ENCODE assay signal across 33 mouse cellular contexts in the genomic region with DNA sequence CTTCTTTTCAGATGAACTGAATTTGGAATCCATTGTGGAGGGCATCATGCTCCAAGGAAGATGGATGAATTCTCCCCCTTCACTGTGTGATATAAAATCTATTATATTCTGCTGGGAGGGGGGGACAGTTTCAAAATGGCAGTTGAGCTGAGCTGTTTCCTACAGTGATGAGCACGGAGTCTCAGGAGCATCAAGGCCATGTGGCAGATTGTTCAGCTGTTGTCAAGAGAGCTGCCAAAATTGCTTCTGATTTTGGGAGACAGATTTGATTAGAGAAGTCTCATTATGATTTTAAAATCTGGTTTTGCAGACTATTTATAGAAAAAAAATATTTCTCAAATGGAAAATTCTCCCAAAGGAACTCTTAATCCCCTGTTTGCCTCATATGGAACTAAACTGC.
DNase-seq lines count a peak whose midpoint lies in the region; ATAC-seq and TF ChIP-seq lines count a peak whose summit lies in the region.
"Had no signal": no experiment of that assay in that cellular context is flagged by ENCODE, and none has a peak within 500 bp of the region (broad histone marks: within the 10 kb centered on the region; RNA-seq: fewer than 3 reads in every experiment).

No protein-coding gene starts in this region.

- no peak for ATAC-seq in forebrain, embryonic 15.5 days (replicated peaks)
- ATAC-seq in forebrain, postnatal 0 days, result peak; percentile 43; the same call in 1 of the 2 replicates
- ATAC-seq in frontal cortex, adult (ENCODE audit: low TSS enrichment), result no peak
- ATAC-seq in stomach, postnatal 0 days (ENCODE audit: low FRiP score, low TSS enrichment), result no peak
- ATAC-seq: hindbrain, postnatal 0 days; intestine, embryonic 15.5 days; midbrain, embryonic 15.5 days; Patski had no signal

- no peak for TF ChIP-seq CTCF in forebrain, postnatal 0 days (IDR thresholded peaks at IDR 0.05; ENCODE audit: low read depth)
- TF ChIP-seq CTCF in stomach, postnatal 0 days (IDR thresholded peaks at IDR 0.05; ENCODE audit: low read depth), result no peak

- H3K9ac ChIP-seq in forebrain, embryonic 15.5 days (replicated peaks), result no peak overlapping the region
- H3K9ac ChIP-seq in forebrain, postnatal 0 days, result no peak overlapping the region
- no peak overlapping the region for H3K9ac ChIP-seq in stomach, postnatal 0 days (ENCODE audit: low read length)
- H3K9ac ChIP-seq: hindbrain, embryonic 12.5 days; intestine, embryonic 15.5 days; limb, embryonic 12.5 days; liver, embryonic 15.5 days; lung, embryonic 15.5 days; midbrain, embryonic 15.5 days; neural tube, embryonic 15.5 days; stomach, embryonic 15.5 days had no signal

- H3K4me3 ChIP-seq in forebrain, embryonic 15.5 days, result no peak overlapping the region
- no peak overlapping the region for H3K4me3 ChIP-seq in forebrain, embryonic 10.5 days
- H3K4me3 ChIP-seq in forebrain, postnatal 0 days (ENCODE audit: low read depth, low read length), result no peak overlapping the region
- no peak overlapping the region for H3K4me3 ChIP-seq in stomach, postnatal 0 days (ENCODE audit: low read depth, low read length)
- H3K4me3 ChIP-seq: hindbrain, embryonic 12.5 days; intestine, embryonic 15.5 days; left cerebral cortex, adult 2 months; limb, embryonic 12.5 days; liver, embryonic 15.5 days; lung, embryonic 15.5 days; midbrain, embryonic 10.5 days; midbrain, embryonic 15.5 days; neural tube, embryonic 15.5 days; stomach, embryonic 15.5 days had no signal

- H3K36me3 ChIP-seq in forebrain, embryonic 15.5 days, result no peaks in the 10 kb centered on the region
- H3K36me3 ChIP-seq in forebrain, embryonic 10.5 days (replicated peaks), result no peaks in the 10 kb centered on the region
- no peaks in the 10 kb centered on the region for H3K36me3 ChIP-seq in forebrain, postnatal 0 days (ENCODE audit: insufficient read depth)
- no peaks in the 10 kb centered on the region for H3K36me3 ChIP-seq in stomach, postnatal 0 days (ENCODE audit: control insufficient read depth, insufficient read depth, low read length)
- H3K36me3 ChIP-seq: hindbrain, embryonic 12.5 days; intestine, embryonic 15.5 days; limb, embryonic 12.5 days; liver, embryonic 15.5 days; lung, embryonic 15.5 days; midbrain, embryonic 10.5 days; midbrain, embryonic 15.5 days; neural tube, embryonic 15.5 days; stomach, embryonic 15.5 days had no signal

- H3K27me3 ChIP-seq in forebrain, embryonic 15.5 days, result no peaks in the 10 kb centered on the region
- no peaks in the 10 kb centered on the region for H3K27me3 ChIP-seq in forebrain, embryonic 10.5 days (ENCODE audit: poor library complexity, severe bottlenecking)
- H3K27me3 ChIP-seq in forebrain, postnatal 0 days (ENCODE audit: insufficient read depth, low read length), result no peaks in the 10 kb centered on the region
- H3K27me3 ChIP-seq in stomach, postnatal 0 days (ENCODE audit: control insufficient read depth, insufficient read depth, low read length), result no peaks in the 10 kb centered on the region
- H3K27me3 ChIP-seq: hindbrain, embryonic 12.5 days; intestine, embryonic 15.5 days; limb, embryonic 12.5 days; liver, embryonic 15.5 days; lung, embryonic 15.5 days; midbrain, embryonic 15.5 days; neural tube, embryonic 15.5 days; stomach, embryonic 15.5 days had no signal

- H3K4me2 ChIP-seq in forebrain, embryonic 15.5 days (replicated peaks), result no peak overlapping the region
- H3K4me2 ChIP-seq in forebrain, postnatal 0 days (ENCODE audit: low read depth), result no peak overlapping the region
- H3K4me2 ChIP-seq in stomach, postnatal 0 days (replicated peaks; ENCODE audit: low read depth), result no peak overlapping the region
- H3K4me2 ChIP-seq: heart, embryonic 11.5 days; hindbrain, embryonic 12.5 days; intestine, embryonic 15.5 days; limb, embryonic 12.5 days; liver, embryonic 15.5 days; lung, embryonic 15.5 days; midbrain, embryonic 15.5 days; neural tube, embryonic 15.5 days; stomach, embryonic 15.5 days had no signal

- no peaks in the 10 kb centered on the region for H3K9me3 ChIP-seq in forebrain, embryonic 15.5 days
- H3K9me3 ChIP-seq in forebrain, embryonic 10.5 days, result no peaks in the 10 kb centered on the region
- no peaks in the 10 kb centered on the region for H3K9me3 ChIP-seq in forebrain, postnatal 0 days (ENCODE audit: low read length)
- no peaks in the 10 kb centered on the region for H3K9me3 ChIP-seq in stomach, postnatal 0 days (ENCODE audit: control insufficient read depth, low read length)
- H3K9me3 ChIP-seq: hindbrain, embryonic 12.5 days; intestine, embryonic 15.5 days; limb, embryonic 12.5 days; liver, embryonic 15.5 days; lung, embryonic 15.5 days; midbrain, embryonic 10.5 days; midbrain, embryonic 15.5 days; neural tube, embryonic 15.5 days; stomach, embryonic 15.5 days had no signal

- H3K27ac ChIP-seq in forebrain, embryonic 15.5 days (replicated peaks), result 0 out of 2 replicates have a peak overlapping the region, but pooled peaks have one; percentile 1
- no peak overlapping the region for H3K27ac ChIP-seq in forebrain, embryonic 10.5 days
- no peak overlapping the region for H3K27ac ChIP-seq in forebrain, postnatal 0 days (ENCODE audit: low read depth, low read length)
- H3K27ac ChIP-seq in stomach, postnatal 0 days (replicated peaks), result no peak overlapping the region
- H3K27ac ChIP-seq: hindbrain, embryonic 12.5 days; hindbrain, postnatal 0 days; intestine, embryonic 15.5 days; kidney, postnatal 0 days; left cerebral cortex, adult 2 months; limb, embryonic 12.5 days; liver, embryonic 15.5 days; lung, embryonic 15.5 days; midbrain, embryonic 10.5 days; midbrain, embryonic 15.5 days; neural tube, embryonic 15.5 days; stomach, embryonic 15.5 days had no signal

- WGBS in forebrain, embryonic 15.5 days, result 58% methylated on average over 1 of the region's 1 CpGs
- 93% methylated on average over 1 of the region's 1 CpGs for WGBS in forebrain, embryonic 10.5 days
- 35% methylated on average over 1 of the region's 1 CpGs for WGBS in forebrain, postnatal 0 days
- WGBS in stomach, postnatal 0 days, result 72% methylated on average over 1 of the region's 1 CpGs

- no peak for TF ChIP-seq EP300 in stomach, postnatal 0 days (optimal IDR thresholded peaks at IDR 0.05)

- no peak for DNase-seq in forebrain, embryonic 10.5 days (ENCODE audit: extremely low spot score, low spot score)
- peak; percentile 41 for DNase-seq in forebrain, postnatal 0 days
- peak; percentile 69 for DNase-seq in layer of hippocampus, adult 9-11 months
- no peak for DNase-seq in cerebellum, postnatal 4 days (ENCODE audit: low spot score in 2 of 2)
- DNase-seq in stomach, postnatal 0 days (ENCODE audit: low spot score), result no peak
- DNase-seq: adrenal gland, postnatal 10 days; cerebellum, adult 18-20 months; cerebellum, postnatal 14 days; gastrocnemius, postnatal 14 days; heart, adult 11 months; heart, postnatal 36 days; kidney, adult 8-10 months; kidney, postnatal 4 days; retina, postnatal 1 day; right cerebral cortex, postnatal 25 days; thymus, adult 18-20 months; thymus, postnatal 25 days had no signal

- H3K4me1 ChIP-seq in forebrain, embryonic 15.5 days, result no peaks in the 10 kb centered on the region
- H3K4me1 ChIP-seq in forebrain, embryonic 10.5 days, result peaks cover 5% of the 10 kb centered on the region; the same call in 1 of the 2 replicates
- H3K4me1 ChIP-seq in forebrain, postnatal 0 days (ENCODE audit: insufficient read depth), result no peaks in the 10 kb centered on the region
- no peaks in the 10 kb centered on the region for H3K4me1 ChIP-seq in stomach, postnatal 0 days (replicated peaks; ENCODE audit: control insufficient read depth, insufficient read depth)
- H3K4me1 ChIP-seq: hindbrain, embryonic 12.5 days; intestine, embryonic 15.5 days; limb, embryonic 12.5 days; liver, embryonic 15.5 days; lung, embryonic 15.5 days; midbrain, embryonic 15.5 days; neural tube, embryonic 15.5 days; stomach, embryonic 15.5 days had no signal

Comparison
In these comparisons a context has a peak if more than half of its experiments do, and no peak if none do; other contexts are left out.
1. DNase-seq: peak in forebrain, postnatal 0 days (single experiment) and layer of hippocampus, adult 9-11 months (single experiment); none in forebrain, embryonic 10.5 days (single experiment), cerebellum, postnatal 4 days (0 of 2) and stomach, postnatal 0 days (single experiment).